Mouse (Mus musculus): ENCODE results near the gene Tsga13.

Tsga13 gene

GRCm38 (mm10) chr6:30915473-30915872 lies at the start of gene Tsga13:
TSS of gene Tsga13 (minus strand) at chr6:30915573.
- no peak for DNase-seq (ENCODE audit: low spot score in 2 of 2)

GRCm38 (mm10) chr6:30958736-30959540 lies 43.6 kb upstream of the Tsga13 start, which contains the start of gene Klf14:
TSS of gene Klf14 (minus strand) at chr6:30959078.
- no peak for DNase-seq (ENCODE audit: low spot score in 2 of 2)

GRCm38 (mm10) chr6:30957784-30958735 lies 42.7 kb upstream of the Tsga13 start:
- no peak for DNase-seq (ENCODE audit: low spot score in 2 of 2)

- no peak for DNase-seq (ENCODE audit: low spot score in 2 of 2)
Observed at GRCm38 (mm10) chr6:30939264-30939663, 23.9 kb upstream of the Tsga13 start.

GRCm38 (mm10) chr6:30922821-30923220 lies 7.4 kb upstream of the Tsga13 start:
- DNase-seq (ENCODE audit: low spot score in 2 of 2) = no peak

- DNase-seq (ENCODE audit: low spot score in 2 of 2) = peak in 1 of 2 experiments; percentile 31
Observed at GRCm38 (mm10) chr6:30921826-30922225, 6.5 kb upstream of the Tsga13 start.

- no peak for DNase-seq (ENCODE audit: low spot score in 2 of 2)
Observed at GRCm38 (mm10) chr6:30920834-30921675, 5.7 kb upstream of the Tsga13 start.

- DNase-seq (ENCODE audit: low spot score in 2 of 2) = no peak
Observed at GRCm38 (mm10) chr6:30907970-30908369, 7.4 kb downstream of the Tsga13 start.

- DNase-seq (ENCODE audit: low spot score in 2 of 2) = no peak
Observed at GRCm38 (mm10) chr6:30904911-30905310, 10.5 kb downstream of the Tsga13 start.

- no peak for DNase-seq (ENCODE audit: low spot score in 2 of 2)
Observed at GRCm38 (mm10) chr6:30904033-30904432, 11.3 kb downstream of the Tsga13 start.

- no peak for DNase-seq (ENCODE audit: low spot score in 2 of 2)
Observed at GRCm38 (mm10) chr6:30897520-30897919, 17.9 kb downstream of the Tsga13 start.

GRCm38 (mm10) chr6:30896986-30897327 lies 18.4 kb downstream of the Tsga13 start:
- no peak for DNase-seq (ENCODE audit: low spot score in 2 of 2)

GRCm38 (mm10) chr6:30896195-30896985 lies 19.0 kb downstream of the Tsga13 start, which contains the start of gene Copg2:
TSS of gene Copg2 (minus strand) at chr6:30896794.
- peak; percentile 91 to 95 for DNase-seq (ENCODE audit: low spot score in 2 of 2)

- peak in 1 of 2 experiments; percentile 1 for DNase-seq (ENCODE audit: low spot score in 2 of 2)
Observed at GRCm38 (mm10) chr6:30895819-30896194, 19.6 kb downstream of the Tsga13 start.

GRCm38 (mm10) chr6:30893081-30893480 lies 22.3 kb downstream of the Tsga13 start:
- DNase-seq (ENCODE audit: low spot score in 2 of 2) = no peak

- no peak for DNase-seq (ENCODE audit: low spot score in 2 of 2)
Observed at GRCm38 (mm10) chr6:30891761-30892160, 23.6 kb downstream of the Tsga13 start.

GRCm38 (mm10) chr6:30884856-30885255 lies 30.5 kb downstream of the Tsga13 start:
- DNase-seq (ENCODE audit: low spot score in 2 of 2) = no peak

GRCm38 (mm10) chr6:30883491-30883890 lies 31.9 kb downstream of the Tsga13 start:
- DNase-seq (ENCODE audit: low spot score in 2 of 2) = no peak

GRCm38 (mm10) chr6:30876661-30877060 lies 38.7 kb downstream of the Tsga13 start:
- no peak for DNase-seq (ENCODE audit: low spot score in 2 of 2)

GRCm38 (mm10) chr6:30866501-30866900 lies 48.9 kb downstream of the Tsga13 start:
- no peak for DNase-seq (ENCODE audit: low spot score in 2 of 2)
